Mouse (Mus musculus): ENCODE measurements at regions not wholly inside any gene's neighbourhood (a gene's known extent, or its start where the extent isn't known, plus 50 kb on each side); places are given as distances from the start of the nearest gene placed in this dataset.

- no peaks in the 10 kb centered on the region for H3K4me1 ChIP-seq (ENCODE audit: control insufficient read depth in 2 of 2, insufficient read depth in 2 of 2, low read length in 2 of 2, poor library complexity in 1 of 2)
- no peaks in the 10 kb centered on the region for H3K36me3 ChIP-seq (ENCODE audit: control insufficient read depth, insufficient read depth, low read length, poor library complexity, severe bottlenecking)
- no peaks in the 10 kb centered on the region for H3K9me3 ChIP-seq (ENCODE audit: control insufficient read depth, insufficient read depth, low read depth, low read length)
- no peak overlapping the region for H3K4me3 ChIP-seq (ENCODE audit: insufficient read depth in 1 of 2, low read depth in 1 of 2, low read length in 2 of 2, poor library complexity in 1 of 2, severe bottlenecking in 1 of 2)
- no peak overlapping the region for H3K27ac ChIP-seq (ENCODE audit: insufficient read depth, low read depth, low read length, poor library complexity, severe bottlenecking)
- in situ Hi-C loops (cut with MboI; ENCODE audit: low sequenced_read_pairs in 2 of 2, unreplicated experiment in 2 of 2): no loop called here
- no peak overlapping the region for H3K9ac ChIP-seq (ENCODE audit: insufficient read depth, low read depth, low read length, poor library complexity, severe bottlenecking)
- DNase-seq (ENCODE audit: low read depth, low spot score): no peak
- TF ChIP-seq CHD2 (IDR thresholded peaks at IDR 0.05; ENCODE audit: low read depth, low read length) (no peak), MAFK (IDR thresholded peaks at IDR 0.05; ENCODE audit: insufficient read depth, low read depth, low read length) (no peak), ZNF384 (IDR thresholded peaks at IDR 0.05; ENCODE audit: low read depth, low read length) (no peak), ZC3H11A (IDR thresholded peaks at IDR 0.05; ENCODE audit: borderline replicate concordance, low read depth, low read length) (no peak), HCFC1 (IDR thresholded peaks at IDR 0.05; ENCODE audit: borderline replicate concordance, insufficient read depth, low read length) (no peak)
Measured at GRCm38 (mm10) chr8:18536059-18536458, 442.0 kb downstream of the Defb40 start.

- Histone ChIP-seq H3K36me3 (ENCODE audit: control insufficient read depth, insufficient read depth, low read length, poor library complexity, severe bottlenecking) (no peaks in the 10 kb centered on the region), H3K4me3 (ENCODE audit: insufficient read depth in 1 of 2, low read depth in 1 of 2, low read length in 2 of 2, poor library complexity in 1 of 2, severe bottlenecking in 1 of 2) (no peak overlapping the region), H3K27ac (ENCODE audit: insufficient read depth, low read depth, low read length, poor library complexity, severe bottlenecking) (no peak overlapping the region), H3K9ac (ENCODE audit: insufficient read depth, low read depth, low read length, poor library complexity, severe bottlenecking) (no peak overlapping the region), H3K4me1 (ENCODE audit: control insufficient read depth in 2 of 2, insufficient read depth in 2 of 2, low read length in 2 of 2, poor library complexity in 1 of 2) (no peaks in the 10 kb centered on the region), H3K9me3 (ENCODE audit: control insufficient read depth, insufficient read depth, low read depth, low read length) (no peaks in the 10 kb centered on the region)
- no peak for TF ChIP-seq HCFC1 (IDR thresholded peaks at IDR 0.05; ENCODE audit: borderline replicate concordance, insufficient read depth, low read length)
- TF ChIP-seq ZNF384 (IDR thresholded peaks at IDR 0.05; ENCODE audit: low read depth, low read length): no peak
- TF ChIP-seq ZC3H11A (IDR thresholded peaks at IDR 0.05; ENCODE audit: borderline replicate concordance, low read depth, low read length): no peak
- no peak for TF ChIP-seq CHD2 (IDR thresholded peaks at IDR 0.05; ENCODE audit: low read depth, low read length)
- TF ChIP-seq MAFK (IDR thresholded peaks at IDR 0.05; ENCODE audit: insufficient read depth, low read depth, low read length): no peak
- in situ Hi-C loops (cut with MboI; ENCODE audit: low sequenced_read_pairs in 2 of 2, unreplicated experiment in 2 of 2): no loop called here
- DNase-seq (ENCODE audit: low read depth, low spot score): no peak
Measured at GRCm38 (mm10) chr8:18528120-18528519, 449.9 kb downstream of the Defb40 start.

GRCm38 (mm10) chr8:18512409-18512808 is 465.6 kb downstream of the Defb40 start:
- in situ Hi-C loops (cut with MboI; ENCODE audit: low sequenced_read_pairs in 2 of 2, unreplicated experiment in 2 of 2): no loop called here
- DNase-seq (ENCODE audit: low read depth, low spot score): no peak
- no peaks in the 10 kb centered on the region for H3K4me1 ChIP-seq (ENCODE audit: control insufficient read depth in 2 of 2, insufficient read depth in 2 of 2, low read length in 2 of 2, poor library complexity in 1 of 2)
- H3K36me3 ChIP-seq (ENCODE audit: control insufficient read depth, insufficient read depth, low read length, poor library complexity, severe bottlenecking): no peaks in the 10 kb centered on the region
- TF ChIP-seq ZC3H11A (IDR thresholded peaks at IDR 0.05; ENCODE audit: borderline replicate concordance, low read depth, low read length): peak; percentile 37; the same call in 1 of the 2 replicates
- TF ChIP-seq ZNF384 (IDR thresholded peaks at IDR 0.05; ENCODE audit: low read depth, low read length): no peak
- no peak for TF ChIP-seq HCFC1 (IDR thresholded peaks at IDR 0.05; ENCODE audit: borderline replicate concordance, insufficient read depth, low read length)
- TF ChIP-seq MAFK (IDR thresholded peaks at IDR 0.05; ENCODE audit: insufficient read depth, low read depth, low read length): no peak
- TF ChIP-seq CHD2 (IDR thresholded peaks at IDR 0.05; ENCODE audit: low read depth, low read length): no peak
- no peak overlapping the region for H3K27ac ChIP-seq (ENCODE audit: insufficient read depth, low read depth, low read length, poor library complexity, severe bottlenecking)
- no peak overlapping the region for H3K4me3 ChIP-seq (ENCODE audit: insufficient read depth in 1 of 2, low read depth in 1 of 2, low read length in 2 of 2, poor library complexity in 1 of 2, severe bottlenecking in 1 of 2)
- no peak overlapping the region for H3K9ac ChIP-seq (ENCODE audit: insufficient read depth, low read depth, low read length, poor library complexity, severe bottlenecking)
- H3K9me3 ChIP-seq (ENCODE audit: control insufficient read depth, insufficient read depth, low read depth, low read length): no peaks in the 10 kb centered on the region

- DNase-seq (ENCODE audit: low read depth, low spot score): no peak
- H3K4me1 ChIP-seq (ENCODE audit: control insufficient read depth in 2 of 2, insufficient read depth in 2 of 2, low read length in 2 of 2, poor library complexity in 1 of 2): no peaks in the 10 kb centered on the region
- no peaks in the 10 kb centered on the region for H3K9me3 ChIP-seq (ENCODE audit: control insufficient read depth, insufficient read depth, low read depth, low read length)
- in situ Hi-C loops (cut with MboI; ENCODE audit: low sequenced_read_pairs in 2 of 2, unreplicated experiment in 2 of 2): no loop called here
- TF ChIP-seq CHD2 (IDR thresholded peaks at IDR 0.05; ENCODE audit: low read depth, low read length): no peak
- TF ChIP-seq HCFC1 (IDR thresholded peaks at IDR 0.05; ENCODE audit: borderline replicate concordance, insufficient read depth, low read length): no peak
- H3K4me3 ChIP-seq (ENCODE audit: insufficient read depth in 1 of 2, low read depth in 1 of 2, low read length in 2 of 2, poor library complexity in 1 of 2, severe bottlenecking in 1 of 2): no peak overlapping the region
- H3K27ac ChIP-seq (ENCODE audit: insufficient read depth, low read depth, low read length, poor library complexity, severe bottlenecking): no peak overlapping the region
- no peak overlapping the region for H3K9ac ChIP-seq (ENCODE audit: insufficient read depth, low read depth, low read length, poor library complexity, severe bottlenecking)
- no peaks in the 10 kb centered on the region for H3K36me3 ChIP-seq (ENCODE audit: control insufficient read depth, insufficient read depth, low read length, poor library complexity, severe bottlenecking)
Measured at GRCm38 (mm10) chr8:18506158-18507022, 471.7 kb downstream of the Defb40 start.
